Mouse (Mus musculus) kidney, adult 2 months (tissue): ENCODE measurements at regions not wholly inside any gene's neighbourhood (a gene's known extent, or its start where the extent isn't known, plus 50 kb on each side); places are given as distances from the start of the nearest gene placed in this dataset.

Experiments used
- DNase-seq: peaks from one replicate; pipeline ENCODE4 v3.0.0; 2021
- H3K27ac ChIP-seq: fragments of 200-500 bp; 2 replicates; pipeline ENCODE4 v1.5.1; 2012; ENCODE audit warnings: low read depth, low read length, control low read depth, inconsistent platforms; ENCODE audit not compliant: insufficient read depth
- H3K27me3 ChIP-seq: fragments of 200-500 bp; replicated peaks from 2 replicates; pipeline ENCODE4 v1.6.1; 2012; ENCODE audit warnings: mild to moderate bottlenecking, moderate library complexity, low read length, inconsistent platforms; ENCODE audit not compliant: control insufficient read depth, insufficient read depth
- H3K36me3 ChIP-seq: fragments of 200-500 bp; 2 replicates; pipeline ENCODE4 v1.6.1; 2012; ENCODE audit warnings: mild to moderate bottlenecking, moderate library complexity, low read length, inconsistent platforms; ENCODE audit not compliant: control insufficient read depth, insufficient read depth
- H3K4me1 ChIP-seq: fragments of 200-500 bp; 2 replicates; pipeline ENCODE4 v1.6.1; 2011; ENCODE audit warnings: low read length; ENCODE audit not compliant: control insufficient read depth, insufficient read depth
- H3K4me3 ChIP-seq: fragments of 200-500 bp; 2 replicates; pipeline ENCODE4 v1.5.1; 2011; ENCODE audit warnings: mild to moderate bottlenecking, low read depth, low read length, control low read depth; ENCODE audit not compliant: insufficient read depth
- CTCF ChIP-seq: fragments of 200-500 bp; conservative IDR thresholded peaks from 2 replicates; pipeline ENCODE4 v1.5.1; 2011; ENCODE audit warnings: low read depth, mild to moderate bottlenecking, control low read depth, low read length, moderate library complexity, mixed read lengths; ENCODE audit not compliant: insufficient read depth, insufficient read length
- POLR2A ChIP-seq: fragments of 200-500 bp; IDR thresholded peaks from one replicate; pipeline ENCODE4 v1.6.1; 2011; ENCODE audit warnings: low read depth, low read length, control low read depth
- WGBS: fragments of 180-500 bp; shearing (Covaris S2); methylation state at CpG from one replicate; pipeline ENCODE4 v1.1.7; 2018; 5-methylcytosine and 5-hydroxymethylcytosine counted together

- H3K4me1 ChIP-seq = no peaks in the 10 kb centered on the region
- H3K27ac ChIP-seq = no peak overlapping the region
- no peaks in the 10 kb centered on the region for H3K36me3 ChIP-seq
- DNase-seq = no peak
- TF ChIP-seq CTCF (no peak), POLR2A (no peak)
- H3K27me3 ChIP-seq = no peaks in the 10 kb centered on the region
- H3K4me3 ChIP-seq = no peak overlapping the region
Measured at GRCm38 (mm10) chr12:43123160-43123559, 1087.0 kb downstream of the Dnajb9 start.

GRCm38 (mm10) chr12:43112096-43112495 lies 1098.0 kb downstream of the Dnajb9 start:
- no peak for TF ChIP-seq CTCF
- no peak for TF ChIP-seq POLR2A
- no peak overlapping the region for H3K4me3 ChIP-seq
- WGBS = 79% methylated on average over 2 of the region's 2 CpGs
- no peaks in the 10 kb centered on the region for H3K4me1 ChIP-seq
- no peaks in the 10 kb centered on the region for H3K27me3 ChIP-seq
- no peak for DNase-seq
- H3K27ac ChIP-seq = no peak overlapping the region
- H3K36me3 ChIP-seq = no peaks in the 10 kb centered on the region

- no peak overlapping the region for H3K27ac ChIP-seq
- TF ChIP-seq POLR2A = no peak
- no peak for TF ChIP-seq CTCF
Measured at GRCm38 (mm10) chr12:43099382-43099781, 1110.7 kb downstream of the Dnajb9 start.

GRCm38 (mm10) chr12:43078081-43078480 lies 1132.0 kb downstream of the Dnajb9 start:
- Histone ChIP-seq H3K27me3 (no peaks in the 10 kb centered on the region), H3K4me1 (no peaks in the 10 kb centered on the region), H3K4me3 (no peak overlapping the region), H3K36me3 (no peaks in the 10 kb centered on the region), H3K27ac (no peak overlapping the region)
- TF ChIP-seq POLR2A = no peak
- TF ChIP-seq CTCF = no peak
- peak; percentile 59 for DNase-seq
- 27% methylated on average over 3 of the region's 3 CpGs for WGBS

More at GRCm38 (mm10) chr12:43099382-43099781, 1110.7 kb downstream of the Dnajb9 start:
- Histone ChIP-seq H3K4me3 (no peak overlapping the region), H3K27me3 (no peaks in the 10 kb centered on the region), H3K36me3 (no peaks in the 10 kb centered on the region), H3K4me1 (no peaks in the 10 kb centered on the region)
- no peak for DNase-seq
